ENCODE assay signal across 11 mouse cellular contexts in genomic region chr1:155472112-155472955, GRCm38 (mm10). TPM values are rescaled to one million over a fixed set of nuclear protein-coding genes. Genes with fewer than 3 reads are reported as not detected.
DNase-seq lines count a peak whose midpoint lies in the region; ATAC-seq and TF ChIP-seq lines count a peak whose summit lies in the region.
"Had no signal": no experiment of that assay in that cellular context is flagged by ENCODE, and none has a peak within 500 bp of the region (broad histone marks: within the 10 kb centered on the region; RNA-seq: fewer than 3 reads in every experiment).

No protein-coding gene starts in this region.

- peak; percentile 86 for ATAC-seq in liver, embryonic 14.5 days (ENCODE audit: insufficient read depth)

- H3K27me3 ChIP-seq in liver, embryonic 14.5 days (ENCODE audit: control insufficient read depth, insufficient read depth, low read length): no peaks in the 10 kb centered on the region
- H3K27me3 ChIP-seq: limb, embryonic 13.5 days had no signal

- no peaks in the 10 kb centered on the region for H3K9me3 ChIP-seq in liver, embryonic 14.5 days (ENCODE audit: control insufficient read depth, low read length)
- H3K9me3 ChIP-seq: limb, embryonic 13.5 days had no signal

- H3K36me3 ChIP-seq in liver, embryonic 14.5 days (replicated peaks; ENCODE audit: control insufficient read depth, insufficient read depth, low read depth): no peaks in the 10 kb centered on the region
- H3K36me3 ChIP-seq: limb, embryonic 13.5 days had no signal

- DNase-seq in adrenal gland, adult (ENCODE audit: inconsistent age in 2 of 2, low spot score in 1 of 2): peak; percentile 31 to 92
- DNase-seq in adrenal gland, postnatal 4 days (ENCODE audit: low spot score in 2 of 2): no peak
- DNase-seq in 3T3-L1 (ENCODE audit: low read depth, low spot score): peak; percentile 71
- DNase-seq in adrenal gland, postnatal 36 days: peak; percentile 46 to 77
- peak; percentile 56 to 80 (median 71) for DNase-seq in liver, embryonic 14.5 days (ENCODE audit: low read depth in 3 of 3, low spot score in 3 of 3)
- no peak for DNase-seq in left cerebral cortex, postnatal 36 days (ENCODE audit: low spot score in 2 of 2)
- DNase-seq in layer of hippocampus, adult 18-20 months (ENCODE audit: low spot score in 2 of 2): no peak
- no peak for DNase-seq in gastrocnemius, postnatal 10 days
- DNase-seq: cerebellum, adult 9-11 months; thymus, postnatal 25 days had no signal

- no peak overlapping the region for H3K9ac ChIP-seq in liver, embryonic 14.5 days (replicated peaks)
- H3K9ac ChIP-seq: limb, embryonic 13.5 days had no signal

- no peak; the same call in 1 of the 2 replicates for TF ChIP-seq EP300 in liver, embryonic 14.5 days (IDR thresholded peaks at IDR 0.05; ENCODE audit: low read depth)

- H3K4me1 ChIP-seq in liver, embryonic 14.5 days (replicated peaks; ENCODE audit: control insufficient read depth in 2 of 2, insufficient read depth in 2 of 2, low read length in 1 of 2): peaks cover 17 to 19% of the 10 kb centered on the region in 2 experiments
- H3K4me1 ChIP-seq: limb, embryonic 13.5 days had no signal

- H3K4me3 ChIP-seq in liver, embryonic 14.5 days (ENCODE audit: insufficient read depth in 1 of 2, low read depth in 2 of 2, low read length in 2 of 2): no peak overlapping the region
- H3K4me3 ChIP-seq: limb, embryonic 13.5 days had no signal

- intact Hi-C loops in left cerebral cortex, postnatal 36 days (cut with DNase I): no loop called here

- peak overlapping the region; percentile 16 for H3K4me2 ChIP-seq in liver, embryonic 14.5 days (ENCODE audit: low read depth)
- H3K4me2 ChIP-seq: limb, embryonic 13.5 days had no signal

- WGBS in liver, embryonic 14.5 days (ENCODE audit: insufficient replicate concordance): 38% methylated on average over 11 of the region's 11 CpGs

- TF ChIP-seq CTCF in liver, embryonic 14.5 days (IDR thresholded peaks at IDR 0.05; ENCODE audit: low read depth): no peak

- peak overlapping the region; percentile 61 for H3K27ac ChIP-seq in liver, embryonic 14.5 days
- H3K27ac ChIP-seq: limb, embryonic 13.5 days had no signal

RNA-seq across cellular contexts. Expression of gene Xpr1, which starts 55.1 kb away (rescaled TPM):
- 10 to 100 TPM; 59.4 to 60.4 TPM for total RNA-seq in adrenal gland, postnatal 4 days (2021)
- 10 to 100 TPM; 43.5 to 49.2 TPM for total RNA-seq in adrenal gland, postnatal 36 days (2021)
- polyA plus RNA-seq in liver, embryonic 14.5 days (2012; rRNA removed): 3.3 and 4.2 TPM in 2 replicates
- 2.2 and 2.4 TPM in 2 replicates for polyA plus RNA-seq in liver, embryonic 14.5 days (2014; fragmentation: Nextera tagmentation; extraction: Ambion mirVana)
- 10 to 100 TPM; 75.9 to 90.9 TPM for total RNA-seq in left cerebral cortex, postnatal 36 days (2021)
- total RNA-seq in layer of hippocampus, adult 18-20 months (2021): 10 to 100 TPM; 83.2 to 86.2 TPM
- total RNA-seq in gastrocnemius, postnatal 10 days (2021): 10 to 100 TPM; 29.3 to 32.6 TPM

Comparison
In these comparisons a context has a peak if more than half of its experiments do, and no peak if none do; other contexts are left out.
1. DNase-seq: peak in adrenal gland, adult (2 of 2), 3T3-L1 (single experiment), adrenal gland, postnatal 36 days (2 of 2) and liver, embryonic 14.5 days (3 of 3); none in adrenal gland, postnatal 4 days (0 of 2), left cerebral cortex, postnatal 36 days (0 of 2), layer of hippocampus, adult 18-20 months (0 of 2) and gastrocnemius, postnatal 10 days (single experiment).